Mouse (Mus musculus) megakaryocyte, adult 5-6 weeks (primary cell): Measurements from ENCODE around the gene Klra4. TPM values are rescaled to one million over a fixed set of nuclear protein-coding genes. Genes with fewer than 3 reads are reported as not detected.
"Not testable (repeated sequence)": the region's sequence is repeated elsewhere in the genome, so short reads cannot be mapped to it uniquely, and the experiment has no call there.

Source experiments
- ATAC-seq: 2 replicates; pipeline ENCODE4 v1.8.0; 2016; ENCODE audit warnings: mild to moderate bottlenecking, inconsistent platforms; ENCODE audit not compliant: poor library complexity, severe bottlenecking
- total RNA-seq, 2 experiments: library from RNA; stranded (forward) in 1 of 2; stranded (reverse) in 1 of 2; fragments of 153-499, 151-499 nt in 1 of 2; fragments of 221-1000, 200-1000 nt in 1 of 2; gene quantifications; 2 replicates each; pipeline versions ENCODE4 v1.2.3 to v1.2.4; 2015 to 2017

Gene Klra4
- total RNA-seq (2015) (0.69 and 5.3 TPM in 2 replicates), total RNA-seq (2017) (0.22 and 2.3 TPM in 2 replicates)

DNA sequence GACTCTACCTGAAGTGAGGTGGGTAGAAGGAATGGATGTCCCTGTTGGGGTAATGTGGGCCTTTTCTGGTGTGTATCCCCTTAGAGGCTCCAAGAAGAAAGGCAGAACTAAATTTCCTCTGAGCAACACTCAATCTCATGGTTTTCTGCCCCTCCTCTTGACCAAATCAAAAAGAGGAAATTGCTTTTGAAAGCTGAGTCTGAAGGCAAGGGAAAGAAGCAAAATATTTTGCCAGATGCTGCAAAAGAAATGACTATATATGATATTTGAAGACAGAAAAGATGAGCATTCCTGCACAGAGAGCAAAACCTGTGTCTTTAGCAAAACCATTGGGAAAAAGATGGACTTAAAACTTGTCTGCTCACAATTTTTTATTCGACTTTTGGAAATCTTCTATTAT is at the start of gene Klra4:
Klra4 (minus strand) TSS at position 101 of the 400 bp plus-strand sequence.
- ATAC-seq: not testable (repeated sequence)

GRCm38 (mm10) chr6:130110485-130110884 is 43.4 kb upstream of the Klra4 start:
- no peak for ATAC-seq

GRCm38 (mm10) chr6:130102743-130103142 is 35.7 kb upstream of the Klra4 start:
- ATAC-seq: not testable (repeated sequence)

DNA sequence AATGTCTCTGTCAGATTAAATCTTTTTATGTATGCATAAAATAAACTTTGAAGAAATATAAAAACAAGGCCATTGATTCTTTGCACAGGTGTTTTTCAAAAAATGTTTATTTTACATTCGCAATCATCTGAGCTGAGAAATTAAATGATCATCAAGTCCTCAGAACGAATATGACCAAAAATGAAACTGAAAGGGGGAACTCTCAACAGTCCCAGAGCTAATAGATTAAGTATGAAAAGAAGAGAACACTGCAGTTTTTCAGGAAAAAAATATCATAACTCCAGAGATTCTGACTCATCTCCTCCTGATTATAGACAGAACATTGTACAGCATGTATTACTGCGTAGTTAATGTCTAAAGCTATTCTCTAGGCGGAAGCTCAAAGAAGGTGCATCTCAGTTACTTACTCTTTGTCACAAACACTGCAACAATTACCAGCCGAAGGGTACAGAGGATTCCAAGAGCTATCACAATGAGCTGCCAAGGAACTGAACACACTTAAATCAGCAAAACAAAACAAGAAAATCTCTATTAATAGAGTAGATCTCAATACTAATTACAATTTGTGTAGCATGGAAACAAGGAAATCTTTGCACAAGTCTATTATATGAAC is 25.4 kb upstream of the Klra4 start:
- ATAC-seq: peak; percentile 70

DNA sequence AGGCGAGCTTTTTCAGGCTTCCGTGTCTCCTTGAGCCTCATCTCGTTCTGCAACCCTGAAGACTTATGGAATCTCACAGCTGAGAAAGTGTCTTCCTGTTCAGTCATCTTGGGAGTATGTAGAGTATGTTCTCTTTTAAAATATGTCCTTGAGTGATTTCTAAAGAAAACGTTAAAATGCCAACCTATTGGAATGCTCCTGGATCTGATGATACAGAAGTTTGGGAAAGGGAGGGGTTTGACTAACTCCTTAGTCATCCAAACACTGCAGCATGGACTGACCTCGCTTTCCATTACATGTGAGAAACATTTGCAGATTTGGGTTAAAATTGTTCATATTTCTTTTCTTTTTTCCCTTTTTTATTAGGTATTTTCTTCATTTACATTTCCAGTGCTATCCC is 1.9 kb downstream of the Klra4 start:
- ATAC-seq: no peak

DNA sequence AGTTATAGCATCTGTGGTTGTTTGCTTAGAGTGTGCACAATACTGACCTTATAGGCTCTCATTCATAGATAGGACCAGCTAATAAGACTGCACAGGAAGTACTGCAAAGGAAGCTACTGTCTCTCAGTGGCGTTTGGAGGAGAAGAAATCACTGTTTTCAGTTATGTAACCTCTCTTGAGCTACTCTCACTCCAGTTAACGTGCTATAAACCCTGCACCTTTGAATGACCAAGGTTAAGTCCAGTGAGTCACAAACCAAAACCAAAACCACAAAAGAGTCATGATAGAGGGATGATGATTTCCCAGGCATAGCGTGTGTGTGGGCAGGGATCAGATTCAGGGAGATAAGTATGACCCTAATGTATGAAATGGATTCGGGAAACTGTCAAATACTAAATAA is 31.9 kb downstream of the Klra4 start:
- not testable (repeated sequence) for ATAC-seq

GRCm38 (mm10) chr6:130031493-130032089 is 35.5 kb downstream of the Klra4 start:
- ATAC-seq: peak; percentile 37; the same call in 1 of the 2 replicates

DNA sequence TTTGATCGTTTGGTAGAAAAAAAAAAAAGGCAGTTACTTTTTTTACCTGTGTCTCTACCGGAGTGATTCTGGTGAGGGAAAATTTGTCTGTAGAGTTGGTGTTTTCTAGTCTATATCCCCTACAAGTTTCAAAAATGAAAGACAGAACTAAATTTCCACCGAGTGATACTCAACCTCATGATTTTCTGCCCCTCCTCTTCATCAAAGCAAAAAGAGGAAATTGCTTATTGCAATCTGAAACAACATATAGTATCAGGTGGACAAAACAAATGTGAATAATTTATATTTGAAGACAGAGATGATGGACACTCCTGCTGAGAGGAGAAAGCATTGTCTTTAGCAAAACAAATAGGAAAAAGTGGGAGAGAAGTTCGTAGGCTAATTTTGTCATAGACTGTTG is 40.2 kb downstream of the Klra4 start, which contains the start of gene Klra6:
Klra6 (minus strand) TSS at position 101 of the 400 bp plus-strand sequence.
- ATAC-seq: no peak

Other genes with a start within 250 kb of the Klra4 start
- not detected in 2 replicates for gene Gm17631, start 204.6 kb downstream of the Klra4 start, total RNA-seq (2015)
- not detected in 2 replicates for gene Gm17631, start 204.6 kb downstream of the Klra4 start, total RNA-seq (2017)
- 9.8 and 11.6 TPM in 2 replicates for gene Klra17, start 190.6 kb downstream of the Klra4 start, total RNA-seq (2015)
- gene Klra17, start 190.6 kb downstream of the Klra4 start, total RNA-seq (2017): 4.2 and 6.1 TPM in 2 replicates
- 1.0 TPM in 1 of 2 replicates, not detected in the other for gene Klra5, start 149.6 kb downstream of the Klra4 start, total RNA-seq (2015)
- not detected in 2 replicates for gene Klra5, start 149.6 kb downstream of the Klra4 start, total RNA-seq (2017)
- gene Klra6, start 40.3 kb downstream of the Klra4 start, total RNA-seq (2015): 1.3 TPM in 2 replicates
- gene Klra6, start 40.3 kb downstream of the Klra4 start, total RNA-seq (2017): 1.9 and 2.6 TPM in 2 replicates
- 6.4 and 7.7 TPM in 2 replicates for gene Klra8, start 62.6 kb upstream of the Klra4 start, total RNA-seq (2015)
- 1.1 and 8.5 TPM in 2 replicates for gene Klra8, start 62.6 kb upstream of the Klra4 start, total RNA-seq (2017)
- 2.2 and 6.7 TPM in 2 replicates for gene Klra9, start 125.8 kb upstream of the Klra4 start, total RNA-seq (2015)
- gene Klra9, start 125.8 kb upstream of the Klra4 start, total RNA-seq (2017): 0.84 and 2.9 TPM in 2 replicates
- 1.6 and 9.0 TPM in 2 replicates for gene Klra7, start 166.1 kb upstream of the Klra4 start, total RNA-seq (2015)
- gene Klra7, start 166.1 kb upstream of the Klra4 start, total RNA-seq (2017): 2.4 and 4.8 TPM in 2 replicates
- 2.5 TPM in 1 of 2 replicates, not detected in the other for gene Klra10, start 214.7 kb upstream of the Klra4 start, total RNA-seq (2015)
- 3.8 TPM in 1 of 2 replicates, not detected in the other for gene Klra10, start 214.7 kb upstream of the Klra4 start, total RNA-seq (2017)